Comparison of ENCODE assay signal across 9 mouse cellular contexts in the genomic region with DNA sequence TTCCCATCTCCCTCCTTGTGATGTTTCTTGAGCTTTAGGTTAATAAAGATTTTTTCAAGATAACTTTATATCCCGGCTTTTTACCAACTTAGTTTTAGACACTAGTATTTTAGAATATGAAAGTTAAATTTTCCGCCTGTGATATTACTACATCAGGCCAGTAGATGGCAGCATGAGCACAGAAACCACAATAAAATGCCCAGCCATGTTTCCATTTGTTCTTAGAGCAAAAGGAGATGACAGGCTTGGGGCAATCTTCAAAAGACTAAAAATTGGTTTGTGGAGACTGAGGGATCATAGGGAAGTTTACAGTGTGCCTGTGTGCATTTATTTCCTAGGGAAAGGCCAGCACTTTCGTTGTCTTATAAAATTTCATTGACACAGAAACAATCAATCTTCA. TPM values are rescaled to one million over a fixed set of nuclear protein-coding genes. Genes with fewer than 3 reads are reported as not detected.
DNase-seq lines count a peak whose midpoint lies in the region.
"Had no signal": no experiment of that assay in that cellular context is flagged by ENCODE, and none has a peak within 500 bp of the region (broad histone marks: within the 10 kb centered on the region; RNA-seq: fewer than 3 reads in every experiment).

No protein-coding gene starts in this region.

- peak; percentile 8 to 46 for DNase-seq in adrenal gland, adult (ENCODE audit: inconsistent age in 2 of 2, low spot score in 1 of 2)
- DNase-seq in adrenal gland, adult 8-10 months, result no peak
- peak; percentile 2 for DNase-seq in left cerebral cortex, adult 11 months (ENCODE audit: low spot score)
- no peak for DNase-seq in left cerebral cortex, adult 8-10 months (ENCODE audit: low spot score in 2 of 2)
- DNase-seq in brain, embryonic 18.5 days (ENCODE audit: low read depth, low spot score), result peak; percentile 12
- DNase-seq in left cerebral cortex, adult 18-20 months (ENCODE audit: low spot score in 2 of 2), result peak; percentile 18 to 20
- peak; percentile 4 to 55 for DNase-seq in right cerebral cortex, adult 2 months (ENCODE audit: low spot score in 2 of 2)
- no peak for DNase-seq in ovary, postnatal 10 days (ENCODE audit: low spot score)

RNA-seq across cellular contexts. Expression of gene Olfr1009, which starts 10.6 kb away (rescaled TPM):
- under 1 TPM in 3 of 4 experiments, not detected in 1; 0.17 to 0.24 (median 0.22) TPM for total RNA-seq in adrenal gland, adult 8-10 months (2022)
- not detected for total RNA-seq in left cerebral cortex, adult 8-10 months (2022)
- total RNA-seq in left cerebral cortex, adult 18-20 months (2021), result not detected
- total RNA-seq: left cerebral cortex, postnatal 10 days had no signal

RNA-seq across cellular contexts. Expression of gene Olfr1008, which starts 36.6 kb away (rescaled TPM):
- total RNA-seq in adrenal gland, adult 8-10 months (2022), result not detected
- total RNA-seq in left cerebral cortex, adult 8-10 months (2022), result not detected
- not detected for total RNA-seq in left cerebral cortex, adult 18-20 months (2021)
- total RNA-seq: left cerebral cortex, postnatal 10 days had no signal

RNA-seq across cellular contexts. Expression of gene Olfr1012, which starts 36.8 kb away (rescaled TPM):
- total RNA-seq in adrenal gland, adult 8-10 months (2022), result not detected
- total RNA-seq in left cerebral cortex, adult 8-10 months (2022), result not detected
- not detected for total RNA-seq in left cerebral cortex, adult 18-20 months (2021)
- total RNA-seq: left cerebral cortex, postnatal 10 days had no signal

RNA-seq across cellular contexts. Expression of gene Olfr1013, which starts 41.1 kb away (rescaled TPM):
- not detected for total RNA-seq in adrenal gland, adult 8-10 months (2022)
- not detected for total RNA-seq in left cerebral cortex, adult 8-10 months (2022)
- total RNA-seq in left cerebral cortex, adult 18-20 months (2021), result not detected
- total RNA-seq: left cerebral cortex, postnatal 10 days had no signal

RNA-seq across cellular contexts. Expression of gene Olfr1014, which starts 46.7 kb away (rescaled TPM):
- total RNA-seq in adrenal gland, adult 8-10 months (2022), result not detected
- not detected for total RNA-seq in left cerebral cortex, adult 8-10 months (2022)
- not detected for total RNA-seq in left cerebral cortex, adult 18-20 months (2021)
- total RNA-seq: left cerebral cortex, postnatal 10 days had no signal

Comparison
In these comparisons a context has a peak if more than half of its experiments do, and no peak if none do; other contexts are left out.
1. DNase-seq: peak in adrenal gland, adult (2 of 2), left cerebral cortex, adult 11 months (single experiment), brain, embryonic 18.5 days (single experiment), left cerebral cortex, adult 18-20 months (2 of 2) and right cerebral cortex, adult 2 months (2 of 2); none in adrenal gland, adult 8-10 months (single experiment), left cerebral cortex, adult 8-10 months (0 of 2) and ovary, postnatal 10 days (single experiment).